Mouse (Mus musculus): Measurements from ENCODE around the gene Arhgef3.

The Arhgef3 gene

DNA sequence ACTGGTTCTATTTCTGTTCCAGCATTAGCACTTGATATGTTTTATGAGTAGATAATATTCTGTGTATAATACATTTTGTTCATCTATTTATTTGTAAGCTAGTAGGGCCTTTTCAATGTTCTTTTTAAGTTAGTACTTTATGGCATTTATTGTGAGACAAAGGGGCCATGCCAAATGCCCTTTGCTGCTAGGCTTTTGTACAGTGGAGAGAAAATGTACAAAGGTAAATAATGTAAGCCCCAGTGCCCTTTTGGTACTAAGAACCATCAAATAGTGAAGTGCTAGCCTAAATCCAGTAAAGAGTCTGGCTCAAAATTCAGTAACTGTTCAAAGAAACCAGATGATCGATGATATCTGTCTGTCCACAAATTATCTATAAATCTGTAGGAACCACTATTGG lies 307.6 kb downstream of the Arhgef3 start:
- DNase-seq (ENCODE audit: low spot score): no peak

DNA sequence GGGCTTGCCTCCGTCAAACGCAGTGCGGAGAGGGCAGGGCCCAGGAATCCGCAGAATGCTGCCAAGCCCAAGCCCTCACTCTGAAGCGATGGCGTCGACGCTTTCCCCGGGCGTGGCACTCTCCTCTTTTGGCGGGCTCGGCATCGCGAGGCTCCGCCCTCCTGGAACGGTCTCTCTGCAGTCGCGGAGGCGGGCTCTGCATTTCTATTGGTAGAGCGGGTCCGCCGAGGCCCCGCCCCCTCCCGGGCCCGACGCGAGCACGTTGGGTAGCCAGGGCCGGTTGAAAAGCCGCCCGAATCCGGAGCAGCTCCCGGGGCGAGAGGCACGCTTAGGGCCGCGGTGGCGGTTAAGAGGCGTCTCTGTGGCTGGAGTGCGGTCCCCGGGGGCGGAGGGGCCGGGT lies 313.9 kb downstream of the Arhgef3 start, which contains the start of gene Fam208a:
Fam208a (plus strand) TSS at position 262 of the 400 bp plus-strand sequence.
- DNase-seq (ENCODE audit: low spot score): peak; percentile 94

DNA sequence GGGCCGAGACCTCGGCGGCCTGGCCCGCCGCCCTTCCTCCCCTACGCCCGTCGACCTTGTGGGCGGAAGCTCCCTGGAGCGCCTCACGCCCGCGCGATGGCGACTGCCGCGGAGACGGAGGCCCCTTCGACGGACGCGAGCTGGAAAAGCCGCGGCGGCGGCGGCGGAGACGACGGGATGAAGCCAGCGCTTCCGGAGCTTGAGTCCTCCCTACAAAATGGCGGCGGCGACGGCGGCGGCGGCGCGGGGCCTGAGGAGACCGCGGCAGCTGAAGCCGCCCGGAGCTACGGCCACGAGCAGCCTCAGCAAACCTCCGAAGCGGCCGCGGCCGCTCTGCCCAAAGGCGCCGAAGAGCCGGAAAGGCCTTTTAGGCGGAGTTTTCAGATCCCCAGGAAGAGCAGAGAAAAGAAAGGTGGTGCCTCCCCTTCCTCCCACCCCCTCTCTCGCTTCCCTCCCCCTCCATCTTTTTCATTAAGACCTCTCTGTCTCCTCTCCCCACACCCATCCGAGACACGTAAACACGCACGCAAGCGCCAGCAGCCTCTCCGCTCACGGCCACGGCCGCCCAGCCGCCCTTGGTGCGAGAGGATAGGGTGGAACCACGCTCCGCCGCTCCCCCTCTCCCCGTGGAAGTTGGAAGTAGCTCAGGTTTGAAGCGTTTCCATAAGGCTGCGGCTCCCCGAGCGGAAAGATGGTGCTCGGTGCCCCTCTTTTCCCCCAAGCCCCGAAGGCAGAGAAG lies 314.4 kb downstream of the Arhgef3 start:
- peak; percentile 79 for DNase-seq (ENCODE audit: low spot score)

DNA sequence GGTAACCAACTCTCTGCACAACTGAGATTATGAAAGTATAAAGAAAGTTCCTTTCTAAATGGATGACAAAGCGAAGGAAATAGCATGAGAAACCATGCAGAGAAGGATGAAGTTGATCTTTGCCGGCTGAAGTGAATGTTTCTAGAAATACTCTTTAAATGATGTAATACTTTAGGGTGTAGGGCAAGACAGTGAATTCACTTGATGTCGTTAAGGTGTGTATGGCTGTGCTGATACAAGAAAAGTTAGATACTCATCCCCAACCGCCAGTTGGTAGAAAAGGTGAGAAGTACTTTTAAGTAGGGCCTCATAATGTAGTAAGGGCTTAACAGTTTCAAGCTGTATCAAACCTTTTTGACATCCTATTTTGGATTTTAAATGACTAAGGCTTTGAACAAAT lies 315.6 kb downstream of the Arhgef3 start:
- DNase-seq (ENCODE audit: low spot score): peak; percentile 9

DNA sequence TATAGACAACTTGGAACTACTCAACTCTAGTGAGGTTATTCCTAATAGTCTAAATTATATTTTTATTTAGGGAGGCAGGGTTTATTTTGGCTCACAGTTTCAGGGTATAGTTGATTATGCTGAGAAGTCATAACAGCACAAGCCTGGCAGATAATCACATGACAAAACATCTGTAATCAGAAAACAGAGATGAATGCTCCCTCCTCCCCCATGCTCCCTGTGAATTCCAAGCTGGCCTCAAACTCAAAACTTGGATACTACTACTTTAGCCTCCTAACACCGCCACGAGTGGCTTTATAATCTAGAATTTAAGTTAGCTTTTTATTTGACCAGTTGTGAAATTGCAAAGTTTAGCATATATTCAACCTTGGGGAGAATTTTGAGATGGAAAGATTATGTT lies 317.4 kb downstream of the Arhgef3 start:
- no peak for DNase-seq (ENCODE audit: low spot score)

DNA sequence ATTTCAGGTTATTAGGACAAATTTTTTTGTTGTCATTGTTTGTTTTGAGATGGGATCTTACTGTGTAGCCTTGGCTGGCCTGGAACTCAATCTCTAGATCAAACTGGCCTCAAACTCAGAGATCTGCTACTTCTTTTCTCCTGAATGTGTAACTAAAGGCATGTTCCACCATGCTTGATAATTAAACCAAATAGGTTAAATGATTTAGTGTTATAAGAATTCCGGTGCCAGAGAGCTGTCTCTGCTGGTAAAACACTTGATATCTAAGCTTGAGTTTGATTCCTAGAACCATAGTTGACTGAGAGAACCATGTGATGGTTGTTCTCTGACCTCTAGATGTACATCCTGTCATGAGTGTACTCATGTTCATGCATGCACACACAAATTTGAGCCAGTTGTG lies 321.4 kb downstream of the Arhgef3 start:
- DNase-seq (ENCODE audit: low spot score): no peak

DNA sequence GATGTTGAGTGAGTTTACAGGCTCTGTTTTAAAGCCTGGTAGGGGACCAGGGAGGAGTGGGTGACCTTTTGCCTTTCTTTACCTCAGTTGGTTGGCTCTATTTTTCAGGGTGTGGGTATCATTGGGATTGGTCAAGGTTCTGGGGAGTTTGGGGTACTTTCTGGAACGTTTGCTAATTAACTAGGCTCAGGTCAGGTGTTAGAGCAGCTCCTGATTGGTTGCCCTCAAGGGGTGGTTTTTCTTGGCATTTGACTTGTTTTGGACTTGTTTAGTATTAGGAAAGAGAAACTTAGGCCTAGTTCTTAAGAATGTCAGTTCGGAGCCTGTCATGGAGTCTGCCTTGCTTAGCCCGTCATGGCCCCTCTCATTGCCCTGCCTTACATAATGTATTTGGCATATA lies 322.1 kb downstream of the Arhgef3 start:
- no peak for DNase-seq (ENCODE audit: low spot score)

DNA sequence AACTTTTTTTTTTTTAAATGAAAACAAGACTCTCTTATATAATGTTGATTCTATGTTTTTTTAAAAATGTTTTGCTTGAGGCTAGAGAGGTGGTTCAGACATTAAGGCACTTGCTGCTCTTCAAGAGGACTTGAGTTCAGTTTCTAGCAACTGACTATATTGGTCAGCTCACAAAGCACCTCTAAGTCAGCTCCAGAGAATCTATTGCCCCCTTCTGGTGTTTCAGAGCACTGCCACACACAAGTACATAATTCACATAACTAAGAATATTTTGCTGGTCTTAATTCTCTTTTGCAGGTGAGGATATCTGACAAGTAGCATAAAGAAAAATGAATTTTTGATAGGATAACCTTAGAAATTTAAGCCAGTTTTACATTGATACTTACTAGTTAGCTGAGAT lies 326.2 kb downstream of the Arhgef3 start:
- DNase-seq (ENCODE audit: low spot score): peak; percentile 46

DNA sequence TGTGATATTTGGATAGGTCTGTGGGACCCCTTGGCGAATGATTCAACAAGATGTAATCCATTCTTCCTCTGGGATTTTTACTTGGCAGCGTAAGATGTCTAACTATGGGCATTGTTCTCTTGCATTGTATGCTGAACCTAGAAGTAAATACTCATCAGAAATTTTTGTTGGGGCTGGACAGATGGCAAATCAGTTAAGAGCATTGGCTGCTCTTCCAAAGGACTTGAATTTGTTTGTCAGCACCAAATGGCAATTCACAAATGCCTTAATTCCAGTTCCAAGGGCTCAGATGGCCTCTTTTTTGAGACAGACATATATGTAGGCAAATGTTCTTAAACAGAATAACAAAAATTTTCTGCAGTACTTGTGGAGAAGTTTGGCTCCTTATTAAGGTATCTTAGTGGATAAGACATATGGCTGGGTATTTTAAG lies 330.2 kb downstream of the Arhgef3 start:
- no peak for DNase-seq (ENCODE audit: low spot score)

DNA sequence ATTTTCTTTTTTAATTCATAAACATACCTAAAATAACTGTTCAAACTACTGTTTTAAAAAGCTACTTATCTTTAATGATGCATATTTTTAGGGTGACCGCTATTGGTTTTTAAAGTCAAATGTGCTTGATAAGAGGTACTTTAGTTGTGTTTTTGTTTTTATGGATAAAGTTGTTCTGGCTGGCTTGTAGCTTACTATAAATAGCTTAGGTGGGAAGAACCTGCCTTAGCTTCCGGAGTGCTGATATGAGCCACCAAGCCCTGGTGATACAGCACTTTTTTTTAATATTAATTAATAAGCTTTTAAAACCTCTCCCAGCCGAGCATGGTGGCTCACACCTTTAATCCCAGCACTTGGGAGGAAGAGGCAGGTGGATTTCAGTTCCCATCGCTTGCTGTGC lies 332.3 kb downstream of the Arhgef3 start:
- no peak for DNase-seq (ENCODE audit: low spot score)

Measured in embryo, embryonic 10.5 days (tissue).